Mouse (Mus musculus): ENCODE results near the gene Thbs3.
A peak's percentile ranks its signal among the peaks of the same experiment; 100 is the strongest.

The Thbs3 gene

GRCm38 (mm10) chr3:89214681-89215411 lies at the start of gene Thbs3:
Gene Thbs3 (plus strand): TSS chr3:89215180.
- no peak for DNase-seq (ENCODE audit: low spot score)

GRCm38 (mm10) chr3:89165268-89165870 lies 49.6 kb upstream of the Thbs3 start:
- no peak for DNase-seq (ENCODE audit: low spot score)

GRCm38 (mm10) chr3:89166945-89167344 lies 48.0 kb upstream of the Thbs3 start:
- DNase-seq (ENCODE audit: low spot score), result no peak

GRCm38 (mm10) chr3:89174844-89175243 lies 40.1 kb upstream of the Thbs3 start:
- no peak for DNase-seq (ENCODE audit: low spot score)

GRCm38 (mm10) chr3:89175544-89175943 lies 39.4 kb upstream of the Thbs3 start:
- no peak for DNase-seq (ENCODE audit: low spot score)

GRCm38 (mm10) chr3:89176421-89176820 lies 38.6 kb upstream of the Thbs3 start:
- DNase-seq (ENCODE audit: low spot score), result no peak

- DNase-seq (ENCODE audit: low spot score), result peak; percentile 85
Observed at GRCm38 (mm10) chr3:89177242-89178106, 37.5 kb upstream of the Thbs3 start, which contains the start of gene Scamp3. Gene Scamp3 (plus strand): TSS chr3:89177473.

GRCm38 (mm10) chr3:89178107-89178385 lies 36.9 kb upstream of the Thbs3 start:
- DNase-seq (ENCODE audit: low spot score), result no peak

- DNase-seq (ENCODE audit: low spot score), result no peak
Observed at GRCm38 (mm10) chr3:89179056-89179455, 35.9 kb upstream of the Thbs3 start.

- DNase-seq (ENCODE audit: low spot score), result no peak
Observed at GRCm38 (mm10) chr3:89181749-89182500, 33.1 kb upstream of the Thbs3 start.

- DNase-seq (ENCODE audit: low spot score), result no peak
Observed at GRCm38 (mm10) chr3:89182531-89183057, 32.4 kb upstream of the Thbs3 start.

- DNase-seq (ENCODE audit: low spot score), result peak; percentile 84
Observed at GRCm38 (mm10) chr3:89183058-89183958, 31.7 kb upstream of the Thbs3 start, which contains the start of gene Fam189b. Gene Fam189b (plus strand): TSS chr3:89183143.

- no peak for DNase-seq (ENCODE audit: low spot score)
Observed at GRCm38 (mm10) chr3:89183959-89184315, 31.0 kb upstream of the Thbs3 start.

- no peak for DNase-seq (ENCODE audit: low spot score)
Observed at GRCm38 (mm10) chr3:89187197-89187596, 27.8 kb upstream of the Thbs3 start.

GRCm38 (mm10) chr3:89187690-89188477 lies 27.1 kb upstream of the Thbs3 start:
- no peak for DNase-seq (ENCODE audit: low spot score)

GRCm38 (mm10) chr3:89188478-89188875 lies 26.5 kb upstream of the Thbs3 start:
- DNase-seq (ENCODE audit: low spot score), result no peak

- DNase-seq (ENCODE audit: low spot score), result no peak
Observed at GRCm38 (mm10) chr3:89190436-89190835, 24.5 kb upstream of the Thbs3 start.

GRCm38 (mm10) chr3:89193351-89193750 lies 21.6 kb upstream of the Thbs3 start:
- no peak for DNase-seq (ENCODE audit: low spot score)

- DNase-seq (ENCODE audit: low spot score), result no peak
Observed at GRCm38 (mm10) chr3:89193853-89194252, 21.1 kb upstream of the Thbs3 start.

Measured in ovary, adult 18-20 months (tissue).